In the genomic region with DNA sequence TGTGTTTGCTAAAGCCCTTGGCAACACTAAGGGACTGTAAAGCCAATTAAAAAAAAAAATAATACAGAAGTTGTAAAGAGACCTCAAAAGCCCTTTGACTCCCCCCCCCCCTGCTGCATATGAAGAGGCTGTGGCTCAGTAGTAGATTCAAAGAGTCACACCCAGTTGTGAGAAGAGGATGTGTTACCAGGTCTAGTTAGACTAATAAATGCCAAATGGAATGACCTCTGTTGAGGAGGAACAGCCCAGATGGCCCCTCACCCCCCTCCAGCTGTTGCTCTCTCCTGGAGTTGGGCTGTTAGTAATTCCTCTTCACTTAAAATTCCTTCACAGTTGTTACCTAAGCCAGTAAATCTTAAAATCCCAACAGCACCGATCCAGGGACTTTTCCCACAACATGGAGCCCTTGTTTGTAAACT, we compare ENCODE assay signal across 9 mouse cellular contexts.
DNase-seq lines count a peak whose midpoint lies in the region; ATAC-seq and TF ChIP-seq lines count a peak whose summit lies in the region.
"Had no signal": no experiment of that assay in that cellular context is flagged by ENCODE, and none has a peak within 500 bp of the region (broad histone marks: within the 10 kb centered on the region; RNA-seq: fewer than 3 reads in every experiment).

No protein-coding gene starts in this region.

- ATAC-seq in kidney, postnatal 0 days (replicated peaks; ENCODE audit: low FRiP score, low read depth): peak; percentile 29; the same call in 1 of the 2 replicates

- H3K9me3 ChIP-seq in kidney, postnatal 0 days (replicated peaks; ENCODE audit: low read length): no peaks in the 10 kb centered on the region

- WGBS in kidney, postnatal 0 days: 3% methylated on average over 1 of the region's 1 CpGs
- WGBS in small intestine, adult 2 months: 28% methylated on average over 1 of the region's 1 CpGs

- H3K4me3 ChIP-seq in left cerebral cortex, adult 2 months: no peak overlapping the region
- no peak overlapping the region for H3K4me3 ChIP-seq in kidney, postnatal 0 days (replicated peaks; ENCODE audit: low read depth, low read length)
- H3K4me3 ChIP-seq in small intestine, adult 2 months (ENCODE audit: low read depth, low read length): no peak overlapping the region

- H3K27me3 ChIP-seq in kidney, postnatal 0 days (ENCODE audit: insufficient read depth, low read length): no peaks in the 10 kb centered on the region
- H3K27me3 ChIP-seq in small intestine, adult 2 months (ENCODE audit: control insufficient read depth, insufficient read depth, low read length): no peaks in the 10 kb centered on the region

- DNase-seq in adrenal gland, postnatal 14 days: peak; percentile 41
- no peak for DNase-seq in adrenal gland, postnatal 4 days (ENCODE audit: low spot score in 2 of 2)
- no peak for DNase-seq in left cerebral cortex, adult 2 months (ENCODE audit: extremely low spot score in 1 of 2, low spot score in 2 of 2)
- DNase-seq in left cerebral cortex, postnatal 4 days: no peak
- DNase-seq in kidney, postnatal 0 days (ENCODE audit: low spot score): no peak
- DNase-seq in layer of hippocampus, postnatal 14 days (ENCODE audit: low spot score in 2 of 2): no peak
- DNase-seq in layer of hippocampus, postnatal 36 days: no peak
- DNase-seq: thymus, postnatal 25 days had no signal

- 0 out of 2 replicates have a peak overlapping the region, but pooled peaks have one; percentile 19 for H3K27ac ChIP-seq in left cerebral cortex, adult 2 months
- peak overlapping the region; percentile 77 for H3K27ac ChIP-seq in kidney, postnatal 0 days
- H3K27ac ChIP-seq in small intestine, adult 2 months (ENCODE audit: insufficient read depth, low read depth, low read length): peak overlapping the region; percentile 35; the same call in 1 of the 2 replicates

- intact Hi-C loops in left cerebral cortex, adult 2 months (cut with DNase I): no loop called here
- intact Hi-C loops in left cerebral cortex, postnatal 4 days (cut with DNase I): loop anchor here (10.0 kb wide), 1 partner anchor 62 kb away; a partner anchor contains a TSS

- H3K4me2 ChIP-seq in kidney, postnatal 0 days (ENCODE audit: low read length): peak overlapping the region; percentile 11; the same call in 1 of the 2 replicates

- TF ChIP-seq CTCF in left cerebral cortex, adult 2 months (IDR thresholded peaks at IDR 0.05): no peak
- TF ChIP-seq CTCF in kidney, postnatal 0 days (IDR thresholded peaks at IDR 0.05; ENCODE audit: low read depth): no peak
- TF ChIP-seq CTCF in small intestine, adult 2 months (IDR thresholded peaks at IDR 0.05; ENCODE audit: extremely low read depth, insufficient read length, insufficient replicate concordance, low read depth, low read length): no peak

- no peak for TF ChIP-seq POLR2A in small intestine, adult 2 months (IDR thresholded peaks at IDR 0.05; ENCODE audit: low read depth, low read length)

- H3K9ac ChIP-seq in kidney, postnatal 0 days (ENCODE audit: low read depth, low read length): no peak overlapping the region

- H3K4me1 ChIP-seq in kidney, postnatal 0 days (replicated peaks; ENCODE audit: insufficient read depth, low read length): peaks cover 43% of the 10 kb centered on the region
- peaks cover 35% of the 10 kb centered on the region for H3K4me1 ChIP-seq in small intestine, adult 2 months (ENCODE audit: control insufficient read depth, insufficient read depth, insufficient read length, low read length)

- H3K36me3 ChIP-seq in kidney, postnatal 0 days (ENCODE audit: insufficient read depth, low read length): no peaks in the 10 kb centered on the region
- 0 out of 2 replicates have a peak, but pooled peaks cover 3% of the 10 kb centered on the region for H3K36me3 ChIP-seq in small intestine, adult 2 months (ENCODE audit: control insufficient read depth, insufficient read depth, low read length)

Comparison
In these comparisons a context has a peak if more than half of its experiments do, and no peak if none do; other contexts are left out.
1. H3K27ac ChIP-seq: peak in every context shown above with its lines; median percentile 77 in kidney, postnatal 0 days; 35 in small intestine, adult 2 months; 19 in left cerebral cortex, adult 2 months.